Mouse (Mus musculus) ovary, postnatal 36 days (tissue): ENCODE results near the gene Smim6.

Experiments
- DNase-seq: peaks from one replicate; pipeline ENCODE4 v3.0.0; 2022; ENCODE audit warnings: low spot score, mixed read lengths

Gene Smim6

GRCm38 (mm10) chr11:115933747-115934110, 21.9 kb downstream of the Smim6 start:
- DNase-seq = no peak

- DNase-seq = peak; percentile 47
These were observed 28.0 kb downstream of the Smim6 start for GRCm38 (mm10) chr11:115939690-115940329.

GRCm38 (mm10) chr11:115941980-115942379, 30.2 kb downstream of the Smim6 start:
- no peak for DNase-seq

- no peak for DNase-seq
These were observed 33.4 kb downstream of the Smim6 start for GRCm38 (mm10) chr11:115945247-115945646.

GRCm38 (mm10) chr11:115946221-115946828, 34.5 kb downstream of the Smim6 start:
- no peak for DNase-seq

GRCm38 (mm10) chr11:115948316-115948715, 36.5 kb downstream of the Smim6 start:
- DNase-seq = no peak

- DNase-seq = no peak
These were observed 38.9 kb downstream of the Smim6 start for GRCm38 (mm10) chr11:115950719-115951118.

GRCm38 (mm10) chr11:115954712-115955111, 42.9 kb downstream of the Smim6 start:
- DNase-seq = no peak

GRCm38 (mm10) chr11:115955195-115955858, 43.5 kb downstream of the Smim6 start:
- peak; percentile 40 for DNase-seq

- DNase-seq = no peak
These were observed 44.6 kb downstream of the Smim6 start for GRCm38 (mm10) chr11:115956453-115956852.

- no peak for DNase-seq
These were observed 46.2 kb downstream of the Smim6 start for GRCm38 (mm10) chr11:115957971-115958370.

GRCm38 (mm10) chr11:115959018-115959417, 47.2 kb downstream of the Smim6 start:
- DNase-seq = no peak

GRCm38 (mm10) chr11:115962651-115963412, 51.0 kb downstream of the Smim6 start:
- no peak for DNase-seq
